Mouse (Mus musculus) midbrain, embryonic 16.5 days (tissue): ENCODE measurements around the gene Klf13. TPM values are rescaled to one million over a fixed set of nuclear protein-coding genes. Genes with fewer than 3 reads are reported as not detected.

Experiments used
- ATAC-seq: fragments of 200-750 bp; cut with Nextera tagmentation; 2 replicates; pipeline ENCODE4 v1.8.0; 2017; ENCODE audit warnings: moderate TSS enrichment
- H3K27ac ChIP-seq: fragments of 300-500 bp; sonication (generic); 2 replicates; pipeline ENCODE4 v1.5.1; 2014; ENCODE audit warnings: mild to moderate bottlenecking, low read length, mixed read lengths
- H3K27me3 ChIP-seq: fragments of 300-500 bp; sonication (generic); 2 replicates; pipeline ENCODE4 v1.6.1; 2014; ENCODE audit warnings: low read depth, low read length, mixed read lengths; ENCODE audit not compliant: control insufficient read depth, insufficient read depth
- H3K36me3 ChIP-seq: fragments of 300-500 bp; sonication (generic); 2 replicates; pipeline ENCODE4 v1.6.1; 2014; ENCODE audit warnings: mild to moderate bottlenecking, low read length, moderate library complexity, mixed read lengths; ENCODE audit not compliant: control insufficient read depth, insufficient read depth
- H3K4me1 ChIP-seq: fragments of 300-500 bp; sonication (generic); 2 replicates; pipeline ENCODE4 v1.6.1; 2014; ENCODE audit warnings: mild to moderate bottlenecking, low read length, mixed read lengths; ENCODE audit not compliant: control insufficient read depth, insufficient read depth
- H3K4me2 ChIP-seq: fragments of 300-500 bp; sonication (generic); 2 replicates; pipeline ENCODE4 v1.6.1; 2014; ENCODE audit warnings: mild to moderate bottlenecking, low read length, mixed read lengths
- H3K4me3 ChIP-seq: fragments of 300-500 bp; sonication (generic); 2 replicates; pipeline ENCODE4 v1.5.1; 2014; ENCODE audit warnings: low read depth, mild to moderate bottlenecking, low read length, moderate library complexity, mixed read lengths
- H3K9ac ChIP-seq: fragments of 300-500 bp; sonication (generic); 2 replicates; pipeline ENCODE4 v1.6.1; 2014; ENCODE audit warnings: low read depth, low read length, mixed read lengths
- H3K9me3 ChIP-seq: fragments of 300-500 bp; sonication (generic); replicated peaks from 2 replicates; pipeline ENCODE4 v1.6.1; 2014; ENCODE audit warnings: mild to moderate bottlenecking, low read length, mixed read lengths; ENCODE audit not compliant: control insufficient read depth, poor library complexity, severe bottlenecking
- WGBS: fragments of 180-500 bp; shearing (Covaris S2); extraction: QIAGEN DNeasy Blood & Tissue Kit; methylation state at CpG from one replicate; pipeline ENCODE4 v1.1.7; 2014; 5-methylcytosine and 5-hydroxymethylcytosine counted together
- polyA plus RNA-seq: library from polyadenylated mRNA; unstranded; fragments of >200 nt; fragmentation: Nextera tagmentation; extraction: Ambion mirVana; gene quantifications from 2 replicates; pipeline ENCODE4 v1.2.1, GENCODE M21; 2015

Gene Klf13
- polyA plus RNA-seq, 1 experiment from 2014 or later, result 21.6 TPM

DNA sequence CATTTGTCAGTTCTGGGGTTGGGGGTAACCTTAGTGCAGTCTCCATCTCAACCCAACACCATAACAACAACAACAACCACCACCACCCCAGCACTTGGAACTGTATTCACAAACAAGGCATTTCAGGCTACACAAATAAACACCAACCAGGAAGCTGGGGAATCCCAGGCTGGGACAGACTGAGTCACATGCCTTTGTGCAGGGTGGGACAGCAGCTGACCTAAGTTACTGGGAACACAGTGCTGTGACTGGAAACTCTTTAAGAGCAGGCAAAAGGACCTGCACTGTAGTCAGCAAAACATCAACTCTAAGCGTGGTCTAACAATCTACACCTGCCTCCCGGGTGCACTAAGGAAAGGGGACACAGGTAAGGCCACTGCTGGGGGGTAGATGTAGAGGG lies 33.5 kb downstream of the Klf13 start:
- Histone ChIP-seq H3K27me3 (no peaks in the 10 kb centered on the region), H3K27ac (no peak overlapping the region), H3K9ac (no peak overlapping the region), H3K4me2 (no peak overlapping the region), H3K9me3 (no peaks in the 10 kb centered on the region), H3K36me3 (no peaks in the 10 kb centered on the region), H3K4me1 (peaks cover 31% of the 10 kb centered on the region), H3K4me3 (no peak overlapping the region)
- 98% methylated on average over 2 of the region's 2 CpGs for WGBS
- no peak for ATAC-seq

- Histone ChIP-seq H3K27me3 (no peaks in the 10 kb centered on the region), H3K9ac (no peak overlapping the region), H3K9me3 (no peaks in the 10 kb centered on the region), H3K4me2 (no peak overlapping the region), H3K4me1 (peaks cover 25% of the 10 kb centered on the region), H3K4me3 (no peak overlapping the region), H3K36me3 (no peaks in the 10 kb centered on the region), H3K27ac (0 out of 2 replicates have a peak overlapping the region, but pooled peaks have one; percentile 24)
- ATAC-seq, result no peak
- WGBS, result 71% methylated on average over 9 of the region's 9 CpGs
Observed at GRCm38 (mm10) chr7:63903635-63904380, 34.9 kb downstream of the Klf13 start.

- Histone ChIP-seq H3K4me3 (no peak overlapping the region), H3K9ac (no peak overlapping the region), H3K4me1 (peaks cover 16% of the 10 kb centered on the region), H3K36me3 (no peaks in the 10 kb centered on the region), H3K27me3 (no peaks in the 10 kb centered on the region), H3K4me2 (no peak overlapping the region), H3K27ac (no peak overlapping the region), H3K9me3 (no peaks in the 10 kb centered on the region)
- ATAC-seq, result no peak
- WGBS, result 52% methylated on average over 3 of the region's 3 CpGs
Observed at GRCm38 (mm10) chr7:63902604-63903210, 36.0 kb downstream of the Klf13 start.

GRCm38 (mm10) chr7:63901942-63902341 lies 36.8 kb downstream of the Klf13 start:
- peaks cover 23% of the 10 kb centered on the region for H3K4me1 ChIP-seq
- H3K9me3 ChIP-seq, result no peaks in the 10 kb centered on the region
- H3K4me3 ChIP-seq, result no peak overlapping the region
- H3K27ac ChIP-seq, result no peak overlapping the region
- H3K36me3 ChIP-seq, result no peaks in the 10 kb centered on the region
- ATAC-seq, result no peak
- H3K27me3 ChIP-seq, result no peaks in the 10 kb centered on the region
- no peak overlapping the region for H3K9ac ChIP-seq
- WGBS, result 77% methylated on average over 3 of the region's 3 CpGs
- H3K4me2 ChIP-seq, result no peak overlapping the region

GRCm38 (mm10) chr7:63901346-63901745 lies 37.4 kb downstream of the Klf13 start:
- H3K27ac ChIP-seq, result no peak overlapping the region
- no peaks in the 10 kb centered on the region for H3K27me3 ChIP-seq
- H3K4me3 ChIP-seq, result no peak overlapping the region
- H3K9ac ChIP-seq, result no peak overlapping the region
- H3K4me1 ChIP-seq, result peaks cover 26% of the 10 kb centered on the region
- no peaks in the 10 kb centered on the region for H3K36me3 ChIP-seq
- H3K9me3 ChIP-seq, result no peaks in the 10 kb centered on the region
- H3K4me2 ChIP-seq, result no peak overlapping the region
- no peak for ATAC-seq
- 51% methylated on average over 11 of the region's 11 CpGs for WGBS

- Histone ChIP-seq H3K4me1 (peaks cover 26% of the 10 kb centered on the region), H3K4me3 (no peak overlapping the region)
- WGBS, result 88% methylated on average over 2 of the region's 2 CpGs
Observed at GRCm38 (mm10) chr7:63900411-63900810, 38.3 kb downstream of the Klf13 start.

DNA sequence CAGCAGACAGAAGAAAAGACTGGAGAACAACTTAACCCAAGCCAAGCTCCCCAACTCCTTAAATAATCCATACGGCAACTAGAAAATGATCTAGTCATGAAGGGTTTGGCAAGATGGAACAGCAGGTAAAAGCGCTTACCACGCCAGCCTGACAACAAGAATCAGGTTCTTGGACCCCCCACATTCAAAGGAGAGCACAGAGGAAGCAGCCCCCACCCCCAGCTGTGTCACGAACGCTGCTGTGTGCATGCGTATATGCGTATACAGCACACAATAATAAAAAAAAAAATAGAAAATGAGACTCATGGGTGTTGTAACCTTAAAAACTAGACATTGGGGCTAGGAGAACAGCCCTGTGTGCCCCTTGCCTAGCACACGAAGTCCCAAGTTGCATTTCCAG lies 38.8 kb downstream of the Klf13 start:
- no peaks in the 10 kb centered on the region for H3K36me3 ChIP-seq
- no peak overlapping the region for H3K4me3 ChIP-seq
- H3K4me1 ChIP-seq, result peaks cover 26% of the 10 kb centered on the region
- H3K4me2 ChIP-seq, result no peak overlapping the region
- no peak for ATAC-seq
- no peak overlapping the region for H3K27ac ChIP-seq
- no peaks in the 10 kb centered on the region for H3K27me3 ChIP-seq
- H3K9me3 ChIP-seq, result no peaks in the 10 kb centered on the region
- WGBS, result 92% methylated on average over 8 of the region's 8 CpGs
- H3K9ac ChIP-seq, result no peak overlapping the region

More at GRCm38 (mm10) chr7:63900411-63900810, 38.3 kb downstream of the Klf13 start:
- no peak overlapping the region for H3K9ac ChIP-seq
- no peak overlapping the region for H3K4me2 ChIP-seq
- no peak for ATAC-seq
- no peaks in the 10 kb centered on the region for H3K9me3 ChIP-seq
- H3K27me3 ChIP-seq, result no peaks in the 10 kb centered on the region
- H3K27ac ChIP-seq, result no peak overlapping the region
- H3K36me3 ChIP-seq, result no peaks in the 10 kb centered on the region

DNA sequence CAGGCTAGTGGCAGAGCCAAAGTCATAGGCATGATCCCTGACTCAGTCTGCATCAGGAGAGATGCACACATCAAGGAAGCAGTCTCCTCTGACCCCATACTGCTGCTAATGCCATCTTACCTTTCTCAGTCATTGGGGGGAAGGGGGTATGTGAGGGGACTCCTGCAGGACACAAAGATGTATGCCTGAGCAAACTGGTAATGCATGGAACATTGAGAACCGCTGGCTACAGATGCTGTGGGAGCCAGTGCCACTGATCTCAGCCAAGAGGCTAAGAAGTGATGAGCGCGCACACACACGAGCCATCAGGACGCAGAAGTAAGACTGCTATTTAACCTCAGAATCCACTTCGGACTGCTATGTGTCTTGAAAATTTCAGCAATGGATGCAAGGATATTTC lies 40.5 kb downstream of the Klf13 start:
- ATAC-seq, result no peak
- Histone ChIP-seq H3K27ac (no peak overlapping the region), H3K4me1 (peaks cover 26% of the 10 kb centered on the region), H3K36me3 (no peaks in the 10 kb centered on the region), H3K4me3 (no peak overlapping the region), H3K4me2 (no peak overlapping the region), H3K9ac (no peak overlapping the region), H3K9me3 (no peaks in the 10 kb centered on the region), H3K27me3 (no peaks in the 10 kb centered on the region)
- WGBS, result 87% methylated on average over 6 of the region's 6 CpGs

- H3K36me3 ChIP-seq, result no peaks in the 10 kb centered on the region
- H3K9me3 ChIP-seq, result no peaks in the 10 kb centered on the region
- ATAC-seq, result 0 out of 2 replicates have a peak, but pooled peaks have one; percentile 4
- no peak overlapping the region for H3K4me3 ChIP-seq
- H3K27ac ChIP-seq, result no peak overlapping the region
- H3K4me2 ChIP-seq, result no peak overlapping the region
- H3K4me1 ChIP-seq, result peaks cover 24% of the 10 kb centered on the region
- H3K27me3 ChIP-seq, result no peaks in the 10 kb centered on the region
- H3K9ac ChIP-seq, result no peak overlapping the region
- WGBS, result 66% methylated on average over 3 of the region's 3 CpGs
Observed at GRCm38 (mm10) chr7:63897655-63898054, 41.1 kb downstream of the Klf13 start.
